Mouse (Mus musculus): ENCODE measurements around the gene Arpc1a. TPM values are rescaled to one million over a fixed set of nuclear protein-coding genes. Genes with fewer than 3 reads are reported as not detected.
"Not testable (repeated sequence)": the region's sequence is repeated elsewhere in the genome, so short reads cannot be mapped to it uniquely, and the experiment has no call there.

The Arpc1a gene
- polyA plus RNA-seq, 1 experiment from 2014 or later: 122 TPM

- Histone ChIP-seq H3K27me3 (replicated peaks; ENCODE audit: control insufficient read depth, insufficient read depth, low read length) (no peaks in the 10 kb centered on the region), H3K36me3 (ENCODE audit: control insufficient read depth, insufficient read depth) (peaks cover 83% of the 10 kb centered on the region), H3K9me3 (ENCODE audit: control insufficient read depth) (no peaks in the 10 kb centered on the region), H3K27ac (ENCODE audit: low read depth, low read length) (no peak overlapping the region), H3K9ac (ENCODE audit: low read depth, low read length) (no peak overlapping the region), H3K4me1 (replicated peaks; ENCODE audit: control insufficient read depth, insufficient read depth, low read length) (no peaks in the 10 kb centered on the region), H3K4me3 (ENCODE audit: low read depth, low read length) (no peak overlapping the region), H3K4me2 (replicated peaks; ENCODE audit: low read depth) (no peak overlapping the region)
- WGBS: 91% methylated on average over 10 of the region's 10 CpGs
- ATAC-seq: no peak
- no peak for TF ChIP-seq CTCF (IDR thresholded peaks at IDR 0.05; ENCODE audit: low read depth)
These were observed 14.8 kb downstream of the Arpc1a start for GRCm38 (mm10) chr5:145098340-145098821.

DNA sequence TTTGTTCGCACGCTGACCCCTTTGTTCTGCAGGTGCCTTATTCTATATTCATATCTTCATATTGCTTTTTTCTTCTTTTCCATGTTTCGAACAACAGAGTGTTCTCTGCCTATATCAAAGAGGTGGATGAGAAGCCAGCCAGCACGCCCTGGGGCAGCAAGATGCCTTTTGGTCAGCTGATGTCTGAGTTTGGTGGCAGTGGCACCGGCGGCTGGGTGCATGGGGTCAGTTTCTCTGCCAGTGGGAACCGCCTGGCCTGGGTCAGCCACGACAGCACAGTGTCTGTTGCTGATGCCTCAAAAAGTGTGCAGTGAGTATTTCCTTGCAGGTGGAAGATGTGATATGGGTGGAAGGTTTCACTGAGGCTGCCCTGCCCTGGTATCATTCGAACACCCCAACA, 17.3 kb downstream of the Arpc1a start:
- ATAC-seq: no peak
- no peak for TF ChIP-seq CTCF (IDR thresholded peaks at IDR 0.05; ENCODE audit: low read depth)
- H3K9ac ChIP-seq (ENCODE audit: low read depth, low read length): no peak overlapping the region
- no peak overlapping the region for H3K4me3 ChIP-seq (ENCODE audit: low read depth, low read length)
- H3K36me3 ChIP-seq (ENCODE audit: control insufficient read depth, insufficient read depth): peaks cover 84% of the 10 kb centered on the region
- no peak overlapping the region for H3K27ac ChIP-seq (ENCODE audit: low read depth, low read length)
- no peak overlapping the region for H3K4me2 ChIP-seq (replicated peaks; ENCODE audit: low read depth)
- WGBS: 96% methylated on average over 9 of the region's 9 CpGs
- no peaks in the 10 kb centered on the region for H3K27me3 ChIP-seq (replicated peaks; ENCODE audit: control insufficient read depth, insufficient read depth, low read length)
- H3K9me3 ChIP-seq (ENCODE audit: control insufficient read depth): no peaks in the 10 kb centered on the region
- no peaks in the 10 kb centered on the region for H3K4me1 ChIP-seq (replicated peaks; ENCODE audit: control insufficient read depth, insufficient read depth, low read length)

DNA sequence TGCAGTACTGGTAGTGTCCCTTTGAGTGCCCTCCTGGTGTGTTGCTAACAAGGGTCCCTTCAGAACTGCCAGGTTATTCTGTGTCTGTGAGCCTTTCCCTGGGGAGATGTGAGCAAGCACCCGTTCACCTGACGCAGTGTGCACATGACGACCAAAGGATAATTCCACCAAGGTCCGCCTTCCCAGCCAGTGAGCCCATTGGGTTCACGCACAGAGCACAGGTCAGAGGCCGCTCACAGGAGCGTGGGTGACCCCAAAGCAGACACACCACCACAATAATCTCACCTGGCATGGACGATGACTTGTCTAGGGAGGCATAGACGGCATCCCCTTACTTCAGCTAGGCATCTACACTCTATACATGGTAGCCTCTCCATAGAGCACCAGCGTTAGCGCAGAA, 17.8 kb downstream of the Arpc1a start:
- 0 out of 2 replicates have a peak overlapping the region, but pooled peaks have one; percentile 28 for H3K27ac ChIP-seq (ENCODE audit: low read depth, low read length)
- H3K4me2 ChIP-seq (replicated peaks; ENCODE audit: low read depth); H3K27me3 ChIP-seq (replicated peaks; ENCODE audit: control insufficient read depth, insufficient read depth, low read length); H3K4me3 ChIP-seq (ENCODE audit: low read depth, low read length); H3K4me1 ChIP-seq (replicated peaks; ENCODE audit: control insufficient read depth, insufficient read depth, low read length); H3K9ac ChIP-seq (ENCODE audit: low read depth, low read length); H3K9me3 ChIP-seq (ENCODE audit: control insufficient read depth); ATAC-seq: not testable (repeated sequence)
- H3K36me3 ChIP-seq (ENCODE audit: control insufficient read depth, insufficient read depth): peaks cover 84% of the 10 kb centered on the region
- 96% methylated on average over 11 of the region's 11 CpGs for whole genome bisulfite sequencing

DNA sequence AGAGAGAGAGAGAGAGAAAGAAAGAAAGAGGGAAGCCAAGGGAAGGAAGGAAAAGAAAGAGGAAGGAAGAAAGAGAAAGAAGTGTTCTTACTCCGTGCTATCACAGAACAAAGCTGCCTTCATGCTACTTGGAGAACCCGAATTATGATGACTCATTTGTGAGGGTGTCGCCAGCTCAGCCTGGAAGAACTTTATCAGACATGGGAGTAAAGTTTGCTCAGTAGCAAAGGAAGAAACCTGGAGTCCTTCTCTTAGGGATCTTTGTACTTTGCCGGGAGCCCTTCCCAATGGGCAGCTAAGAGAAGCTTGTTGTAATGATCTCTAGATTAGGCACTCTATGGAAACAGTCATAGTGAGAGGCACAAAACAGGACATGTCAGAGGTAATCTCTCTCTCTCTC, 19.1 kb downstream of the Arpc1a start:
- Histone ChIP-seq H3K9me3 (ENCODE audit: control insufficient read depth) (no peaks in the 10 kb centered on the region), H3K4me1 (replicated peaks; ENCODE audit: control insufficient read depth, insufficient read depth, low read length) (no peaks in the 10 kb centered on the region), H3K36me3 (ENCODE audit: control insufficient read depth, insufficient read depth) (peaks cover 84% of the 10 kb centered on the region), H3K9ac (ENCODE audit: low read depth, low read length) (no peak overlapping the region), H3K27ac (ENCODE audit: low read depth, low read length) (peak overlapping the region; percentile 46; the same call in 1 of the 2 replicates), H3K27me3 (replicated peaks; ENCODE audit: control insufficient read depth, insufficient read depth, low read length) (no peaks in the 10 kb centered on the region), H3K4me3 (ENCODE audit: low read depth, low read length) (no peak overlapping the region), H3K4me2 (replicated peaks; ENCODE audit: low read depth) (0 out of 2 replicates have a peak overlapping the region, but pooled peaks have one; percentile 17)
- peak; percentile 91 for ATAC-seq
- TF ChIP-seq CTCF (IDR thresholded peaks at IDR 0.05; ENCODE audit: low read depth): no peak
- 33% methylated on average over 4 of the region's 4 CpGs for WGBS

DNA sequence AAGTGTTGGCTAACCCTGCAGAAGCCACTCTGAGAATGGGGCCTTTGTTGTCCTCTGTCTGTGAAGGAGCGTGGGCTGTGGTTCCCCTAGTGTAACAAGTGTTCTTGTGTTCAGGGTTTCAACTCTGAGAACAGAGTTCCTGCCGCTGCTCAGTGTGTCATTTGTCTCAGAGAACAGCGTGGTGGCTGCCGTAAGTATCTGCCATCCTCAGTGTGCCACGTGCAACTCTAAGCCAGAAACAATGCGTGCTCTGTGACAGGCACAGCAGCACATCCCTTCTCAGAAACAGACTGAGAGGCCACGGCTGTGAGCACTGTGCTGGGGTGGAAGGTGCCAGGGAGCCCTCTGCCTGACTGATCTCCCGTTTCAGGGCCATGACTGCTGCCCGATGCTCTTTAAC, 20.7 kb downstream of the Arpc1a start:
- no peak for TF ChIP-seq CTCF (IDR thresholded peaks at IDR 0.05; ENCODE audit: low read depth)
- Histone ChIP-seq H3K9ac (ENCODE audit: low read depth, low read length) (no peak overlapping the region), H3K4me2 (replicated peaks; ENCODE audit: low read depth) (no peak overlapping the region), H3K27ac (ENCODE audit: low read depth, low read length) (0 out of 2 replicates have a peak overlapping the region, but pooled peaks have one; percentile 7), H3K9me3 (ENCODE audit: control insufficient read depth) (no peaks in the 10 kb centered on the region), H3K36me3 (ENCODE audit: control insufficient read depth, insufficient read depth) (peaks cover 85% of the 10 kb centered on the region), H3K4me1 (replicated peaks; ENCODE audit: control insufficient read depth, insufficient read depth, low read length) (no peaks in the 10 kb centered on the region), H3K4me3 (ENCODE audit: low read depth, low read length) (no peak overlapping the region), H3K27me3 (replicated peaks; ENCODE audit: control insufficient read depth, insufficient read depth, low read length) (no peaks in the 10 kb centered on the region)
- no peak for ATAC-seq
- 90% methylated on average over 9 of the region's 9 CpGs for WGBS

- Histone ChIP-seq H3K4me3 (ENCODE audit: low read depth, low read length) (no peak overlapping the region), H3K4me2 (replicated peaks; ENCODE audit: low read depth) (no peak overlapping the region), H3K9me3 (ENCODE audit: control insufficient read depth) (no peaks in the 10 kb centered on the region), H3K4me1 (replicated peaks; ENCODE audit: control insufficient read depth, insufficient read depth, low read length) (no peaks in the 10 kb centered on the region), H3K27ac (ENCODE audit: low read depth, low read length) (no peak overlapping the region), H3K36me3 (ENCODE audit: control insufficient read depth, insufficient read depth) (peaks cover 75% of the 10 kb centered on the region), H3K9ac (ENCODE audit: low read depth, low read length) (no peak overlapping the region), H3K27me3 (replicated peaks; ENCODE audit: control insufficient read depth, insufficient read depth, low read length) (no peaks in the 10 kb centered on the region)
- no peak for ATAC-seq
- TF ChIP-seq CTCF (IDR thresholded peaks at IDR 0.05; ENCODE audit: low read depth): no peak
- 80% methylated on average over 9 of the region's 9 CpGs for WGBS
These were observed 22.2 kb downstream of the Arpc1a start for GRCm38 (mm10) chr5:145105694-145106275.
